Mouse (Mus musculus): ENCODE results near the gene Rrn3. TPM values are rescaled to one million over a fixed set of nuclear protein-coding genes. Genes with fewer than 3 reads are reported as not detected.
"Not testable (repeated sequence)": the region's sequence is repeated elsewhere in the genome, so short reads cannot be mapped to it uniquely, and the experiment has no call there.

Gene Rrn3
- polyA plus RNA-seq, 1 experiment: 12.1 TPM

DNA sequence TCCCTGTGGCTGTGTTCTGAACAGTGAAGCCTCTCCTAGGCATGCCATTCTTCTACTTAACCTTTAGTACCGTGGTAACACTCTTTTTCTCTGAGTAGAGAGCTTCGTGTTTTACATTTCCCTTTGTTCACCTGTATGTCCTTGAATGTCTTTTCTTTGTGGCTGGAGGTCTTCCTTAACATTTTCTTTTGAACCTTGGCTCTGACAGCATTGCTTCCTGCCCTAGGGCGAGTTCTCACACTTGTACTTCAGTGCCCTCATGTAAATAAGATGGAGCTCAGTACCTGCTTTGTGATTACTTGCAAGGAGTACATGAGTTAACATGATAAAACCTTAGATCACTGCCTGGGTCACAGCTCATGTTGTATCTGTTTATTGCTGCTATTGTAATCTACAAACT is 5.4 kb downstream of the Rrn3 start:
- DNase-seq (ENCODE audit: low read depth): no peak

- not testable (repeated sequence) for DNase-seq (ENCODE audit: low read depth)
Measured at GRCm38 (mm10) chr16:13793441-13793840, 12.9 kb downstream of the Rrn3 start.

- DNase-seq (ENCODE audit: low read depth): no peak
Measured at GRCm38 (mm10) chr16:13796746-13797175, 16.3 kb downstream of the Rrn3 start.

GRCm38 (mm10) chr16:13801231-13801630 is 20.7 kb downstream of the Rrn3 start:
- DNase-seq (ENCODE audit: low read depth): no peak

- DNase-seq (ENCODE audit: low read depth): no peak
Measured at GRCm38 (mm10) chr16:13804666-13805065, 24.2 kb downstream of the Rrn3 start.

DNA sequence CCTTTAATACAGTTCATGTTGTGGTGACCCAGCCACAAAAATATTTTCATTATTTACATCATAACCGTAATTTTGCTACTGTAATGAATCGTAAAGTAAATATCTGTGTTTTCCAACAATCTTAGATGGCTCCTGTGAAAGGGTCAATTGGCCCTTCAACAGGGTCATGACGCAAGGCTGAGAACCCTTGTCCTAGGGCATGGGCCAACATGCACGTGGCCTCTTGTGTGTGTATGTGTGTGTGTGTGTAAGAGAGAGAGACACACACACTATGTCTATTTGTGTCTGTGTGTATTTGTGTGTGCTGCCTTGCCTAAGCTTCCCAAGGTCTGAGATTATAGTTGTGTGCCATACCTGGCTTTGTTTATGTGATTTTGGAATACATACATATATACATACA is 27.1 kb downstream of the Rrn3 start:
- DNase-seq (ENCODE audit: low read depth): no peak

DNA sequence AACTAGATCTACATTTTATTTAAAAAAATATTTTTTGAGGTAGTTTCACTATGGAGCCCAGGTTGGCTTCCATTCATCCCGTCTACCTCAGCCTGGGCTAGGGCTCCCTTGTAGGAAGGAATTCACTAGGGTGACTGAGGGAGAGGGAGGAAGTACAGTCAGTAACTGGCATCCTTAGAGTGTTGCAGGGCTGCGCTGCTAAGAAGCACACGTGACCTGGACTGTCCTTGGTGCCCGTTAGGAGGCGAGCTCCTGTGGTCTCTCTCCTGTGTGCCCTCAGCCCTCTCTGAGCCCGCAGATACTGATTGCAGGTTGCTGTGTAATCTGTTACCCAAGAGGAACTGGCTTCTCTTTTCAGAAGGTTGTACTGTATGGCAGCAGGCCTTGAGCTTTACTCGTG is 27.9 kb downstream of the Rrn3 start:
- DNase-seq (ENCODE audit: low read depth): no peak

DNA sequence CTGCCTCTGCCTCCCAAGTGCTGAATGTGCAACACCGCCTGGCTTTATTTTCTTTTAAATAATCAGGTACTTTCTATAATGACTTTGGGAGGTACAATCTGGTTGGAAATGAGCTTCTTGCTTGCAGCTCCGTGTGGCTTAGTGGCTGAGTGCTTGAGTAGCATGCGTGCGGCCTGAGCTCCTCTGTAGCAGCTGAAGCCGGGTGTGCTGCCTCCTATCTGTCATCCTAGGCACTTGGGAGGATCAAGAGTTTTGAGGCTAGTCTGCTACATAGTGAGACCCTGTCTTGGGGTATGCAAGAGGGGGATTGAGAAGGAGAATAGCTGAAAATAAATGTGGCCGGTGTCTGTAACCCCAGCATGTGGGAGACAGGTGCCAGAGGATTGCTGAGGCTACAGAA is 31.6 kb downstream of the Rrn3 start:
- no peak for DNase-seq (ENCODE audit: low read depth)

DNA sequence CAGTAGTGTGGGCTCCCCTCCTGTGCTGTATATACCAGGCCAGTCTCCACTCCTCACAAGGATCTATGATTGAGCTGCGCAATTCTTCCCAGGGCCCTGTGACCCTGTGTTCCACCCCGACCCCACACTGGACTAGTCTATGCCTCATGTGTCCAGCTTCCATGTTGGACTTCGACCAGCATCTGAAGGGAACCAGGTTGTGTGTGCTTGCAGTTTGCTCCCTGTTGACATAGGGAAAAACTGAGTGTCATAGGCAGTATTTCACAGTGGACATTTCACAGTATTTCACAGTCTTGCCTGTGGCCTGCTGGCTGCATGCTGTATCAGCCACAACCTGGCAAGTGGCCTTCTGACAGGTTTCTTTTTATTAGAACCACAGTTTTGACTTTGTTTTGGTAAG is 32.7 kb downstream of the Rrn3 start:
- no peak for DNase-seq (ENCODE audit: low read depth)

- DNase-seq (ENCODE audit: low read depth): peak; percentile 62
Measured at GRCm38 (mm10) chr16:13818560-13819393, 38.3 kb downstream of the Rrn3 start, which contains the start of gene Ntan1. TSS of gene Ntan1 (plus strand) at chr16:13818845.

GRCm38 (mm10) chr16:13819394-13819743 is 38.9 kb downstream of the Rrn3 start:
- DNase-seq (ENCODE audit: low read depth): no peak

- no peak for DNase-seq (ENCODE audit: low read depth)
Measured at GRCm38 (mm10) chr16:13819806-13820500, 39.4 kb downstream of the Rrn3 start.

DNA sequence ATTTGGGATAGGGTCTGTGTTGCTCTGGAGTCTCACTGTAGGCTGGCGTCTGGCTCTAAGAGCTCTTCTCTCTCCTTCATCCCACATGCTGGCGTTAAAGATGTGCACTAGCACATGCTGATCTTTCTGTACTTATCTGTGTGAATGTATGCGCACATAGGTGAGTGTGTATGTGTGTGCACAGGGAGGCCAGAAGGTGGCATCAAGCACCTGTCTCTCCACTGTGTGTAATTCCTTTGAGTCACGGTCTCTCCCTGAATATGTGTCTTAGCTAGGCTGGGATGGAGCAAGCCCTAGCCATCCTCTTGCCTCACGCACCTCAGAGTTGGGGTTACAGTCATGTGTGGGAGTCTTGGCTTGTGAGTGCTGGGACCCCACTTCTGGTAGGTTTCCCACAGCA is 40.3 kb downstream of the Rrn3 start:
- DNase-seq (ENCODE audit: low read depth): no peak

- DNase-seq (ENCODE audit: low read depth): no peak
Measured at GRCm38 (mm10) chr16:13825781-13826490, 45.4 kb downstream of the Rrn3 start.

GRCm38 (mm10) chr16:13826511-13826910 is 46.0 kb downstream of the Rrn3 start:
- no peak for DNase-seq (ENCODE audit: low read depth)

DNA sequence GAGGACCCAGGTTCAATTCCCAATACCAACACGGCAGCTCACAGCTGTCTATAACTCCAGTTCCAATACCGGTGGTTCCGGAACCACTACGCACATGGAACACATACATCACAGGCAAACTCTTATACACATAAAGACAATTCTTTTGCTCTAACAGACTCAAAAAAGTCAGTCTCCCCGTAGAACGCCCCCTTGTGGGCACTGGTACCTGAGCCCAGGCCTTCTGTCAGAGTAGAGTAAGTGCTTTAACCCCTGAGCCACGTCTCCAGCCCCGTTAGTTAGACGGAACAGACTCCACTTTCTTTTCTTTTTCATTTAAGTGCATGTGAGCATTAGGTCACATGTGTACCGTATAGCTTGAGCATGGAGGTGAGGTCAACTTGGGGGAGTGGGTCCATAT is 49.9 kb downstream of the Rrn3 start:
- no peak for DNase-seq (ENCODE audit: low read depth)

DNA sequence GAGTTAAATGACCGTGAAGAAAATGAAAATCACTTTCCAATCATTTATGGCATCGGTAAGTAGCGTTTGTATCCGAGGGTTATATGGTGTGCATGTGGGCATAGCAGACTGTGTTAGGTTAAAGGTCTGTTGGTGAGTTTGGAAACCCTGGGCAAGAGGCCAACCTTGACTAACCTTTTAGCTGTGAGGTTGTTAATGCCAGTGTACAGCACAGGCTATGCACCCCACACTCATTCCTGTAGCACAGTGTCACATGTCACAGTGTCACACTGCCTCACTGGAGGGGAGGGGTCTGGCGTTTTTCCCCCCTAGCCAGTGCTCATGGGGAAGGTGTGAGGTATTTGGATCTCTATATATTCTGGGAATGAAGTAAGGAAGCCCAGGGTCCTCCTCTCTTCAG is 51.1 kb downstream of the Rrn3 start:
- DNase-seq (ENCODE audit: low read depth): no peak

GRCm38 (mm10) chr16:13834382-13834781 is 53.9 kb downstream of the Rrn3 start:
- DNase-seq (ENCODE audit: low read depth): no peak

- no peak for DNase-seq (ENCODE audit: low read depth)
Measured at GRCm38 (mm10) chr16:13840056-13840455, 59.5 kb downstream of the Rrn3 start.

DNA sequence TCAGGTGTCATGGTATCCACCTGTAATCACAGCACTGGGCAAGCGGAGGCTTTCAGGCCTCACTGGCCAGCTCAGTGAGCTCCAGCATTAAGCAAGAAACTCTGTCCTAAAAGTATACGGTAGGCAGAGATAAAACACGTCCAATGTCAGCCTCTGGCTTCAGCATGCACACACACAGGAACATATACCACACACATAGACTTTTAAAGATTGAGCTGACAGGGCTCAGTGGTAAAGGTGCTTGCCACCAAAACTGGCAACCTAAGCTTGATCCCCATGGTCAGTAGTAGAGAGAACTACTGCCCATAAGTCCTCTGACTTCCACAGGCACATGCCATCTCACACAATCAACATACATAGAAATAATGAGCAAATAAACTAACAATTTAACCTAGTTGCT is 60.4 kb downstream of the Rrn3 start:
- no peak for DNase-seq (ENCODE audit: low read depth)

DNA sequence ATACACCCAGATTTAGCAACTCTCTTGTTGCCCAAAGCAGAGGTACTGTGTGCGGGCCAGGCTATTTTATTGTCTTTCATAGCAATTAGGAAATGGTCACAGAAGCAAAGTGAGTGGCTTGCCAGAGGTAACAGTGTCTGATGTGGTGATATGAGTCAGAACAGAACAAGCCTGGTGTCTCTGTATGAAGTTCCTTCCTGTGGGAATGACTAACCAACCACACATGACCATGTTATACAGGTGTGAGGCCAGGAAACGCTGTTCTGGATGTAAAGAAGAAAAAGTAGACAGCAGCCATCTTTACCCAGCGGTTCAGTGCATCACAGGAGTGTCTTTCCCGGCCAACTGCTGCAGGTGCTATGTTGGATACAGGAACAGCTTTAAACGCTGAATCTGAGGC is 64.5 kb downstream of the Rrn3 start:
- no peak for DNase-seq (ENCODE audit: low read depth)

GRCm38 (mm10) chr16:13846675-13847074 is 66.2 kb downstream of the Rrn3 start:
- DNase-seq (ENCODE audit: low read depth): no peak

- no peak for DNase-seq (ENCODE audit: low read depth)
Measured at GRCm38 (mm10) chr16:13848310-13848709, 67.8 kb downstream of the Rrn3 start.
